Mouse (Mus musculus) kidney, adult 8-10 months (tissue): ENCODE data around the gene Olfr419.

Experiments
- DNase-seq, 2 experiments: peaks; one replicate each; pipeline ENCODE4 v3.0.0; 2022

Olfr419 gene

DNA sequence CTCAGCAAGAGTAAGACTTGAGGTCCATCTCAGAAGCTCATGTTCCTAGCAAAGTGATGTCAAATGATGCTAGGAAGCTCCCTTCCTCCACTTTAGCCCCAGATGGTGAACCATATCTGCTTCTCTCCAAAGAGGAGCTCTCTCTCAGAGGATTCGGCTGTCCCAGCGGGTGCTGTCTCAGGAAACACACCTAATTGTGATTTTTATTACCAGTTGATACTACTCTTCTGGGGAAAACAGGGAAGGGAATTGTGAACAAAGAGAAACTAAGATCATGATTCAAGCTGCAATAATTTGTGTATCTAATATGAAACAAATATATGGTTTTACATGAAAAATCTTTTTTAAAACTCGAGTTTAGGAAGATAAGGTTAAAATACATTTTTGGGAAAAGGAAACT, at the start of gene Olfr419:
Gene Olfr419 (minus strand): TSS at position 101 of the 400 bp plus-strand sequence.
- no peak for DNase-seq

GRCm38 (mm10) chr1:174270643-174271042, 18.8 kb upstream of the Olfr419 start:
- no peak for DNase-seq

- DNase-seq, result no peak
These were observed 17.3 kb upstream of the Olfr419 start for GRCm38 (mm10) chr1:174269162-174269561.

DNA sequence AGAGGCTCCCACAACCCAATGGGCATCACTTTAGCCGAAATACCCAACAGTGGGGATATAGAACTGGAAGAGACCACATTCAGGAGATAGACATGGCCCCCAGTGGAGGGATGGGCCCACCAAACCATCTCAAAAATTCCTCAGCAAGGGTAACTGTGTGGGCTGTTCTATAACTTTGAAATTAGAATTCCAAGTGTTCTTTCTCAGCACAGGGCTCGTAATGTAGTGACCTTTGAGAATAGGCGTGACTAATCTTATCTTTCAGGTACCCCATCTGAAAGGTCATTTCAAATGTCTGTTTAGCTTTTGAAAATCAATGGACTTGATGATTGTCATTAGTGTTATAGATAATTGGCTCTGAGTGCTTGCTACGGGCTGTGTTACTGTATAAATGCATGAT, 16.0 kb upstream of the Olfr419 start:
- DNase-seq, result no peak

GRCm38 (mm10) chr1:174250376-174250775, 1.5 kb downstream of the Olfr419 start:
- DNase-seq, result no peak

DNA sequence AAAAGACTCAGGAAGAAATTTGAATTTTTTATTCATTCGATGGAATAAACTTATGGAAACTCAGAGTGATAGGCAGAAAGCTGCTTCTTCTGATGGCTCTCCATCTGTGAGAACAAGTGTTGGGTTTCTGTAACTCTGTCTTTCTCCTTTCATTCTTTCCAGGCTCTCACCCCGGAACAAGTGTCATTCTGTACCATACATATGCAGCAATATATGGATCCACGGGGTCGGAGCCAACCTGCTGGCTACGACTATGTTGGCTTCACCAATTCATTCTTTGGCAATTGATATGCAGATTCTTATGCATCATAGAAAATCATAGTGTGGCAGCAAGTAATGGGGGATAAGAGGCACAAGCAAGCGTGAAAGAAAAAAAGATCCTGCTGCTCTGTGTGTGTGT, 4.7 kb downstream of the Olfr419 start:
- no peak for DNase-seq

DNA sequence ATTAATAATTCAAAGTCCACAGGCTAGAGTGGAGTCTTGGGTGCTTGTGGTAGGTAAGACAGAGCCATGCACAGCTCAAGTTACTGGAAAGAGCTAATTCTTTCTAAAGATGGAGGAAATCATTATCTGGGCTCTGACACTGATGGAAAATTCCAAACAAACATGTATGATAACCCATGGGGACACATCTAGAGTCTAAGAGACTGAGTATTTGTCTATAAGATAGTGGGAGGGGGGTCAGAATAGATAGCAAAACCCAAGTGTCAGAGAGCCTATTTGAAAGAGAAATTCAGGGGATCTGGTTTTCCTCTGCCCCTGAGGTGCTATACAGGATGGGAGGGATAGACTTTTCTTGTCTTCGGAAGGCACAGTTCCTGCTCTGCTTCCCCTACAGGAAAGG, 5.8 kb downstream of the Olfr419 start:
- no peak for DNase-seq

DNA sequence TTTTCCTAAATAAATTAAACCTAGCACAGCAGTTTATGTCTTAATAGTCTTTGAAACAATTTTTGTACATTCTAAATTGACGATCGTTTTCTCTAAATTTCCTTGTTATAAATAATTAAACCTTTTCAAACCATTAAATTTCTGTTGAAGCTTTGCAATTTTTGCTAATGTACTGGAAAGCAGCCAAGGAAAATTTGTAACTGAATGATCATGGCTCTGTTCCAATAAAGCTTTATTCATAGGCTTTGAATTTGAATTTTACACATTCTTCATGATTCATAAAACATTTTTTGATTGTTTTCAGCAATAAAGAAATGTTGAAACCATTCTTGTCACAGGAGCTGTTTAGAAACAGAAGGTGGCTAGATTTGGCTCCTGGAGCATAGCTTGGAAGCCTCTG, 7.2 kb downstream of the Olfr419 start:
- DNase-seq, result no peak

DNA sequence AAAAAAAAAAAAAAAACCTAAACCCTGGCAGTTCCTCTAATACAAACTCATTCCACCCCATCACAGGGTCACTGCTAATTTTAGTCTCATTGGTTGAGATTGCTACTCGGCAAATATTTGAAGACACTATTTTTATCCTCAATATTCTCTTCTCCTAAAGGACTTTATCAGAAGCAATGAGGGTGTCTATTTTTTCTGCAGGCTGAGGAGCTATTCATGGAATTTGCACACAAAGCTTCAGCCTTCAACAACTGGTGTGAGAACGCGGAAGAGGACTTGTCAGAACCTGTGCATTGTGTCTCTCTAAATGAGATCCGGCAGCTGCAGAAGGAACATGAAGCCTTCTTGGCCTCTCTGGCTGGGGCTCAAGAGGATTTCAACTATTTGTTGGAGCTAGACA, 11.9 kb downstream of the Olfr419 start:
- no peak for DNase-seq

GRCm38 (mm10) chr1:174216528-174217204, 35.2 kb downstream of the Olfr419 start:
- DNase-seq, result no peak

GRCm38 (mm10) chr1:174215270-174216038, 36.4 kb downstream of the Olfr419 start:
- DNase-seq, result no peak

- DNase-seq, result no peak
These were observed 39.6 kb downstream of the Olfr419 start for GRCm38 (mm10) chr1:174212286-174212685.

DNA sequence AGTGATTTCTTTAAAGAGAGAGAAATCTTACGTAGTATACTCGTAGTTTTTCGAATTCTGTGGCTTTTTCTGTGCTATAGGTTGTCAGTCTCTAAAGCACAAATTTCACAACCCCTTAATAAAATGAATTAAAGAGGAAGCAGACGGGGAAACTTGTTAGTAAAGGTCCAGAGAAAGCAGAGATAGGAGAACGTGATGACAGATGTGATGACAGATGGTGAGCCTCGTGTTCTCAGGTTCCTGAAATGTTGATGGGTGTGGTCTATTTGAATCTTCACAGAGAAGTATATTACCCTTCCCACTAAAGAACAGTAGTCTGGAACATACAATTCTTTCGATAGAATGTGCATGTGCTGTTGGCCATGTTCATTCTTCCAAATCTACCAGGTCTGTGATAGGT, 47.2 kb downstream of the Olfr419 start:
- no peak for DNase-seq
